Comparison of ENCODE assay signal across 26 mouse cellular contexts in genomic region chr4:87081321-87081720, GRCm38 (mm10).
"Had no signal": no experiment of that assay in that cellular context is flagged by ENCODE, and none has a peak within 500 bp of the region (broad histone marks: within the 10 kb centered on the region; RNA-seq: fewer than 3 reads in every experiment).

No protein-coding gene starts in this region.

- H3K27me3 ChIP-seq: heart, embryonic 13.5 days; heart, embryonic 15.5 days; hindbrain, embryonic 13.5 days; hindbrain, embryonic 15.5 days; liver, embryonic 13.5 days; liver, embryonic 15.5 days had no signal

- H3K36me3 ChIP-seq: heart, embryonic 13.5 days; heart, embryonic 15.5 days; hindbrain, embryonic 13.5 days; hindbrain, embryonic 15.5 days; limb, embryonic 10.5 days; limb, embryonic 12.5 days; liver, embryonic 13.5 days; liver, embryonic 15.5 days had no signal

- H3K9me3 ChIP-seq: heart, embryonic 13.5 days; heart, embryonic 15.5 days; hindbrain, embryonic 13.5 days; hindbrain, embryonic 15.5 days; limb, embryonic 10.5 days; limb, embryonic 12.5 days; liver, embryonic 13.5 days; liver, embryonic 15.5 days had no signal

- H3K4me1 ChIP-seq: heart, embryonic 15.5 days; hindbrain, embryonic 13.5 days; hindbrain, embryonic 15.5 days; limb, embryonic 10.5 days; limb, embryonic 12.5 days; liver, embryonic 13.5 days; liver, embryonic 15.5 days had no signal

- ATAC-seq: hindbrain, postnatal 0 days; intestine, embryonic 16.5 days had no signal

- H3K27ac ChIP-seq: heart, adult 2 months; heart, embryonic 13.5 days; heart, embryonic 15.5 days; hindbrain, embryonic 13.5 days; hindbrain, embryonic 15.5 days; hindbrain, postnatal 0 days; limb, embryonic 10.5 days; limb, embryonic 12.5 days; liver, embryonic 13.5 days; liver, embryonic 15.5 days had no signal

- H3K4me3 ChIP-seq: heart, adult 2 months; heart, embryonic 13.5 days; heart, embryonic 15.5 days; hindbrain, embryonic 13.5 days; hindbrain, embryonic 15.5 days; limb, embryonic 10.5 days; limb, embryonic 12.5 days; liver, embryonic 13.5 days; liver, embryonic 15.5 days had no signal

- DNase-seq: gastrocnemius, postnatal 14 days; gastrocnemius, postnatal 36 days; heart, adult 11 months; heart, adult 2 months; heart, postnatal 14 days; heart, postnatal 36 days; kidney, adult 11 months; kidney, adult 2 months; kidney, adult 9 months; kidney, postnatal 10 days; kidney, postnatal 25 days; kidney, postnatal 4 days; layer of hippocampus, adult 9-11 months; liver; liver, embryonic 13.5 days had no signal

- H3K4me2 ChIP-seq: heart, embryonic 11.5 days; heart, embryonic 13.5 days; heart, embryonic 15.5 days; hindbrain, embryonic 13.5 days; hindbrain, embryonic 15.5 days; limb, embryonic 12.5 days; liver, embryonic 11.5 days; liver, embryonic 13.5 days; liver, embryonic 15.5 days had no signal

- H3K9ac ChIP-seq: heart, embryonic 13.5 days; heart, embryonic 15.5 days; hindbrain, embryonic 13.5 days; hindbrain, embryonic 15.5 days; limb, embryonic 12.5 days; liver, embryonic 13.5 days; liver, embryonic 15.5 days had no signal
